Mouse (Mus musculus) forebrain, embryonic 15.5 days (tissue): Measurements from ENCODE around the gene Calca. TPM values are rescaled to one million over a fixed set of nuclear protein-coding genes. Genes with fewer than 3 reads are reported as not detected.

Experiments used
- polyA plus RNA-seq: library from polyadenylated mRNA; unstranded; fragments of >200 nt; fragmentation: Nextera tagmentation; extraction: Ambion mirVana; gene quantifications from 2 replicates; pipeline ENCODE4 v1.2.1, GENCODE M21; 2015

Gene Calca
- polyA plus RNA-seq, 1 experiment from 2014 or later: 0.76 TPM

Other genes with a start within 250 kb of the Calca start
- 5.1 and 6.4 TPM in 2 replicates for gene Pde3b, start 221.1 kb downstream of the Calca start, polyA plus RNA-seq
- gene Cyp2r1, start 73.4 kb downstream of the Calca start, polyA plus RNA-seq: 1.1 TPM in 2 replicates
- gene Calcb, start 82.3 kb upstream of the Calca start, polyA plus RNA-seq: not detected in 2 replicates
- gene Insc, start 107.3 kb upstream of the Calca start, polyA plus RNA-seq: 0.69 and 0.88 TPM in 2 replicates